Mouse (Mus musculus) cerebellum, adult 11 months (tissue): Measurements from ENCODE around the gene Slc25a47.
A peak's percentile ranks its signal among the peaks of the same experiment; 100 is the strongest.

Experiments used
- DNase-seq: peaks from one replicate; pipeline ENCODE4 v3.0.0; 2022

Gene Slc25a47

DNA sequence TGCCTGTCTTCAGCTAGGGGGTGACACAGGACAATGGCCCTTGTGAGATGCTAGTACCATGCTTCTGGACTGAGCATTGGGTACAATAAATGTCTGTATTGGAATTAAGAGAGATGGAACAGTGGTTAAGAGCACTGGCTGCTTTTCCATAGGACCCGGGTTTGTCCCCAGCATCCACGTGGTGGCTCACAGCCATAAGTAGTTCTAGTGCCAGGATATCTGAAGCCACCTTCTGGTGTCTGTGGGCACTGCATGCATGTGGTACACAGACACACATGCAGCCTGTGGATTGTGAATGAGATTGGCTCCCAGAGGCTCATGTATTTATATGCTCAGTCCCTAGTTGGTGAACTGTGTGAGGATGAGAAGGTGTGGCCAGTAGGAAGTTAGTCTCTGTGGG lies 33.7 kb downstream of the Slc25a47 start:
- DNase-seq, result no peak

DNA sequence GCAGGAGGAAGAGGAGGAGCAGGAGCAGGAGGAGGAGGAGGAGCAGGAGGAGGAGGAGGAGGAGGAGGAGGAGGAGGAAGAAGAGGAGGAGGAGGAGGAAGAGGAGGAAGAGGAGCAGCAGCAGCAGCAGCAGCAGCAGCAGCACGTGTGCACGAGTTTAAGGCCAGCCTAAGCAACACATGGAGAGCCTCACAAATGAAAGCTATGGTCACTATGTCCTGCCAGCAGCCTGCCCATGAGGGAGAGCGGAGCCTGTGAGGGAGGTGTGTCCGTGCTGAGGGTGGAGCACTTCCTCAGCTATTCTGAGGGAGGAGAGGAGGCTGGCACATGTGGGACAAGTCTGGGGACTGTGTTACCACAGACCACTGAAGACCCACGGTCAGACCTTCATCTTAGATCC lies 37.3 kb downstream of the Slc25a47 start:
- no peak for DNase-seq

DNA sequence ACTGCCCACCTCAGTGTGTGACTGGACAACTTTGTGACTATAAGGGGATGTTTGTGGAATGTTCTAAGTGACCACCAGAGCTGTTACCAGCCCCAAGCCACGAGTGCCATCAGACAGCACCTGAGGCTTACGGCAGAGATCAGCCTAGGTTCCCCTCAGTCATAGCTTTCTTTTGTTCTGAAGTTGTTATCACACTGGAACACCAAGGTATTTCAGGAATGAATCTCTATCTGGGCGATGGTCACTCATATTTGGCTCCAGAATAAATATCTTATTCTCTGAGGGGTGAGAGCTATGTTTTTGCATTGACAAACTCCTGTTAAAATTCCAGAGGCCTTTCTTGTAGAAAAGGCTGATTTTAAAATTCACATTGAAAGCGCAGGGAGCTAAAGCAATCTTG lies 43.3 kb downstream of the Slc25a47 start:
- no peak for DNase-seq

DNA sequence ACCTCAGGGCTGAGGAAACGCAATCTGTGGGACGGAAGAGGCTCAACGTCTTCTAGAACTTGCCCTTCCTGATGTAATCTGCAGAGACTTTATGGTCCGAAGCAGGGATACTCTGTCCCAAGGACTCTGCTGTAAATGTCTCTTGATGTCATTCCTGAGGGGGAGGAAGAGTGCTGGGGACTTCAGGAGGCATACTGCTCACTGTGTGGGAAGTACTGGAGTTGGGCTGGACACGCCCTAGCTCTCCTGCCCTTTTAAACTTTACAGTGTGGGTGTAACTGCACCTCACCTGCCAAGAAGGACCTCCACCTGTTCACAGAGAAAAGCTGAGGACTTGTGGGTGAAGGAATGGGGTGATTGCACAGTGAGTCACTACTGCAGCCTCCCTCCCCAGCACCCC lies 44.8 kb downstream of the Slc25a47 start:
- DNase-seq, result no peak

DNA sequence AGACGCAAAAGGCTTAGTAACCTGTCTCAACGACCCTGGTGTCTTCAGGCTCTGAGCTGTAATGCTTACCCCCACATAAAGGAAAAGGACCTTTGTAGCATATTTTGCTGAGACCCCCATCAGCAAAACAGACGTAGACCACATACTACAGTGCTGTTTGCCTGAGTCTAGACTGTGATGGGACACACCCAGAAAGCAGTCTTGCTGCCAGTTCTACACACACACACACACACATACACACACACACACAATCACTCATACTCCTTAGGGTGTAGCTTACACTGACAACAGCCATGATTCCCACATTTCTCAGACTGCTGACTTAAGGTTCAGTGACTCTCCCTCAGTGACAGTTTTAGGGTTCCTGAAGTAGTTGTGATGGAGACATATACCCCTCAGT lies 45.3 kb downstream of the Slc25a47 start:
- DNase-seq, result no peak

DNA sequence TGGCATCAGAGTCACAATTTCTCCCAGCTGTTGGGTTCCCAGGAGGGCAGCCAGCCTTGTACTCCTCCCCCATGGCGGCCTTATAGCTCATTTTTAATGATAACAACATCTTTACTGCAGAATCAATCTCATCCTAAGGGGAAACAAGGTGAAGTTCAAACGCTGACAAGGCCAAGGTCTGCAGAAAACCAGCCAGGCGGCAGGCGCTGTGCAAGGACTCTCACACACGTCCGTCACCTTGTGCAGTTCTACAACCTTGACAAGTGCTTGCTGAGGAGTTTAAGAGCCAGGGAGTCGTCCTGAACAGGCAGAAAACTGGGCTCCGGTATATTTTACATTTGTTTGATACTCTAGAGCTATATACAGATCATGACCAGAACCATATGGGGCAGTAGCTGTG lies 46.9 kb downstream of the Slc25a47 start:
- DNase-seq, result no peak

DNA sequence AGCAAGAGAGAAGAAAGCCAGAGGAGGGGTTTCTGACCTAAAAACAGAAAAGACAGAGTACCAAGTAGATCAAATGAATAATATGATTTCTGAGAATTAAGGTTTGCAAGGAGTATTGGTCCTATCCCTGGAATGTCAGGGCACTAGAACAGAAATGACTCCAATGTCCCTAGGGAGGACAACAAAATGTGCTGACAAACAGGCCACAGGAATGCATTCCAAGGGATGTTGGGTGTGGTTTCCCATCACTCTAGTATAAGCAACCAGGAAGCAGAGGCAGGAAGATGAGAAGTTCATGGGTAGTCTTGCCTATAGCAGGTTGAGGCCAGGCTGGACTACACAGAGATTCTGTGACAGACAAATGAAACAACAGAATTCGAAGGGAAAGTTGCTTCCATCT lies 50.1 kb downstream of the Slc25a47 start:
- no peak for DNase-seq

DNA sequence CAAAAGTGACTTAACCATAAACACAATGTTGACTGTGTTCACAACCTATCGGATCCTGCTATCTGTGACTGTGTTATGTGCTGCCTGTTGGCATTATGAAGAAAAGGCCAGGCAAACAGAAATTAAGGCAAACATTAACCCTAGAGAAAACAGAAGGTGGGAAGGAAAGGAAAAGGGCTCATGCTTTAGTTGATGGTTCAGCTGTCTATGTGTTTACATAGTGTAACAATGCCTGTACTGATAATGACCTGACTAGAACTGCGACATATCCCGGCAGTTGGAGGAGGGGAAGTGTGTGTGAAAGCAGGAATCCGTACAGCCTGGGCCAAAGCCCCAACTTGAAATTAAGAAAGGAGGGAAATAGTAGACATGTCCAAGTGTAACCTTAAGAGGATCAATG lies 51.2 kb downstream of the Slc25a47 start:
- DNase-seq, result no peak

DNA sequence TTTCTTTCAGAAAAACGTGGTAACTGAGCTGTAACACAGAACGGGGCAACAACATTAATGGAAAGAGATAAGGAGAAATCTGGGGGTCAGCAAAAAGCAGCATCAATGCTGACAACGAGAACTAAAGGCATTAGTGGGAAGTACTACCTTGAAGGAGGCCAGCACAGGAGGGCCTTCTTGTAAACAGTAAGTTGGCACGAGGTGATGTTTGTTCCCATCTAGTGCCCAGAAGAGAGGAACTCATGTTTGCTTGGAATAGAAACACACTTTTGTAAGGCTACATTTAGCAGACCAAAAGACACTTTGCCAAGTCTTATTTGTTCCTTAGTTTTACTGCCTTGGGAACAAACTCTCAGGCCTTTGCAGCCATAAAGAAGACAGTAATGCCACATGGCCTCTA lies 52.8 kb downstream of the Slc25a47 start:
- no peak for DNase-seq

DNA sequence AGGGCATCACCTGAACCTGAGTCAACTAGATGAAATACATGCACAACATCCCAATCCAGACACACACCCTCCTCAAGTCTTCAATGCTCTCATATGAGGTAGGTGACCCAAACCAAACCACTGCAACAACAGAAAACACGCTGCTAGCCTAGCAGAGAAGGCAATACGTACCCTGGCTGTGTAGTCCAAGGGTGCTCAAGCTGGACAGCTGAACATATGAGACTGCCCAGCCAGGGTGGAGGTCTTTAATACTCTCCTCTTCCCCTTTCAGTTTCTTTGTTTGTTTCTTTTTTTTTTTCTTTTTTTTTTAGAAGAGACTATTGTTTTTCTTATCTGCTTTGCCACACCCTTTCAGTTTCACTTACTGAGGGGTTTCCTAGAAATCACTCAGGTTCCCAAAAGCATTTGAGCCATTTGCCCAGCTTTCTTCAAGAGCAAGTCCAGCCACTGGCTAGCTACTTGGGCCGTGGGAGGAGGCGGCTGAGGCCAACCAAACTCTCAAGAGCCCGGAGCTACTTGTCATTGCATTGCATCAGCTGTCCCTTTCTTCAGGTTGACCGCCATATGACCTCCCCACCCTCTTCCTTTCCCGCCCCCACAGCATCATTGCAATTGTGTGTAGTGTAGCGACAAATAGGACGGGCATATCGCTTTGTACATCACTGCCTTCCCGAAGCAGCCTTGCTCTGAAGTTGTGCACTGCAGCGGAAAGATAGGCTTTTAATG lies 57.3 kb downstream of the Slc25a47 start, which contains the start of gene Wdr25:
Gene Wdr25, plus strand, starts transcription at position 643 of the 726 bp plus-strand sequence.
- no peak for DNase-seq

DNA sequence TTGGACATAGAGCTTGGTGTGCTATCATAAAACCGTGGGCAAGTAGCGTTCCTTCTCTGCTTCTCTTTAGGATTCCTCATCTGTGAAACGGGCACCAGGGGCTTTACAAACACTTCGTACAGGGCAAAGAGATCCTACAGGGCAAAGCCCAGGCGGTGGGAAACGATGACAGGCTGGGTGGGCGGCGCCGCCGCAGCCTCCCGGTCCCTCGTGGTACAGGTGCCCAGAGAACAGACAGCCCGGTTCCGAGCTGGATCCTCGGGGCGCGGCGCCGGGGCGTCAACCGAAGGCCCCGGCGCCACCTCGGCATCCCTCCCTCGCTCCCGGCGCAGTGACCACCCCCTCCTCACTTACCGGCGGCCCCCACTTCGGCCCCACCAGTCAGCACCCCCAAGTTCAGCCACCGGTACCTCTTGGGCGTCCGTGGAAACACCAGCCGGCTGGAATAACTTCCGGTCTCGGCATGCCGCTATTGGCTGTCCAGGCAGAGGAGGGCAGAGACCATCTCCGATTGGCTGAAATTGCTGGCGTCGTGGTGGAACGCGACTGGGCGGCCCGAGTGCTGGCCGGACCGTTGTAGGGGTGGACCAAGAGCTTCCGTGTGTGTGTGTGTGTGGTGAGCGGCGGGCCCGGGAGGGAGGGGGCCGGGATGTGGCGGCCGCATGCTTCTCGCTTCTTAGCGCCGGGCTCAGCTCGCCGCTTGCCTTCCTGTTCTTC lies 58.0 kb downstream of the Slc25a47 start, which contains the start of gene Wars:
Gene Wars, minus strand, starts transcription at position 460 of the 717 bp plus-strand sequence.
- peak; percentile 94 for DNase-seq

DNA sequence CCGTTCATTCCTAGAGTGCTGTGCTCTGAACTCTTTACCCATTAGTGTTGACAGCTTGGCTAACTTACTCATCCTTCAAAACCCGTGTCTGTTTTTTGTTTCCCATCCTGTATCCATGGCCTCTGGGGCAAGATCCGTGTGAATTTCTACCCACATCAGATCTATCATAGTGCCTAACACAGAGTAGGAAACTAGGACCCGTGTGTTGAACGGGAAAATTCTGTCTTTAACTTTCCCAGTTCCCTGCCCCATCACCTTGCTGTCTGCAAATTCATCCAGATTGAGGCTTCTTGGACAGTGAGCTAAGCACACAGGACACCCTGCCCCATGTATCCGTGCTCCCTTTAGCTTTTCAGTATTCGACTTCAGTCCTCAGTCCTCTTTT lies 58.6 kb downstream of the Slc25a47 start:
- DNase-seq, result no peak

DNA sequence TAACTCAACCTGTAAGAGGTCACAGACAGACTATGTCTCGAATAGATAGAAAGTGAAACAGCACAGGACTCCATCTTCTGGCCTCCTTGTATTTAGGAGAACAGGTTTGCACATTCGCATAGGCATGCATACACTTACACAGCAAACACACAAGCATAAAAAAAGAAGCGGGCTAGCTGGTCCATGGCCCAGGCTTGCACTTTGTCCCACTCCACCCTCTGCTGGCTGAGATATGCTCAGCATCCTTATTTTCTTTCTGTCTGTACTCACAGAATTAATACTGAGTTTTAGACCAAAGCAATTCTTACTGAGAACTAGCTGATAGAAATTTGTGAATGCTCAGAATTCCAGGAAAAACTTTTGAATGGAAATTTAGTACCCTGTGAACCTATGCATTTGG lies 60.2 kb downstream of the Slc25a47 start:
- no peak for DNase-seq

DNA sequence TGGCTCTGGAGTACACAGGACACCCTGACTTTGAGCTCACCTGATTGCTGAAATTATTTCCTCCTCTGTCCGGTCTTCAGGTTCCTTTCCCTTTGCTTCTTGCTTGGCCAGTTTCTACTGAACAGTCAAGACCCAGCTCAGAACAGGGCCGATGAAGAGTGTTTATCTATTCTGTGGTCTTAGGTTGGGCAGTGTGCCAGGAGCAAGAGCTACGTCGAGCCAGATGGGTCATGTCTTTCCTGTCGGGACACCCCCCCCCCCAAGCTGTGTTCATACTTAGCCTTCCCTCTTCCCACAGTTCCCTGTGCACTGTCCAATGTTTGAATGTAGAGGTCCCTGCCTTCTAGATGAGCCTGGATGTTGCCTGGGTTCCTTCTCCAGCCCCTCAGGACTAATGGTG lies 65.5 kb downstream of the Slc25a47 start:
- no peak for DNase-seq

DNA sequence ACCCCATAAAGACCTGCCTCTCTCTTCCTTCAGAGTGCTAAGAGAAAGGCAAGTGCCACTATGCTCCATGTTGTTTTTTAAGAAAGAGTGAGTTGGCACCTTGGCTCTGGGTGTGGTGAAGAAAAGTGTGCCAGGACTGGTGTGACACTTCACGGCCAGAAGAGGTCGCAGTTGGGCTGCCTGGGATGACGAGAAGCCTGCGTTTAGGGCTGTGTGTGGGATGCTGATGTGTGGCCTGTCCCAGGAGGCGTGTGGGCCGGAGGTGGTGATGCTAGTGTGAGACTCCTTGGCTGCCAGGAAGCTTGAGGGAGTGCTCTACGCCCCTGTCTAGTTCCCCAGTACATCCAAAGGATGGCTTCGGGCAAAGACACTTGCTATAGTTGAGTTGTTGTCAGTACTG lies 67.1 kb downstream of the Slc25a47 start:
- DNase-seq, result peak; percentile 38

DNA sequence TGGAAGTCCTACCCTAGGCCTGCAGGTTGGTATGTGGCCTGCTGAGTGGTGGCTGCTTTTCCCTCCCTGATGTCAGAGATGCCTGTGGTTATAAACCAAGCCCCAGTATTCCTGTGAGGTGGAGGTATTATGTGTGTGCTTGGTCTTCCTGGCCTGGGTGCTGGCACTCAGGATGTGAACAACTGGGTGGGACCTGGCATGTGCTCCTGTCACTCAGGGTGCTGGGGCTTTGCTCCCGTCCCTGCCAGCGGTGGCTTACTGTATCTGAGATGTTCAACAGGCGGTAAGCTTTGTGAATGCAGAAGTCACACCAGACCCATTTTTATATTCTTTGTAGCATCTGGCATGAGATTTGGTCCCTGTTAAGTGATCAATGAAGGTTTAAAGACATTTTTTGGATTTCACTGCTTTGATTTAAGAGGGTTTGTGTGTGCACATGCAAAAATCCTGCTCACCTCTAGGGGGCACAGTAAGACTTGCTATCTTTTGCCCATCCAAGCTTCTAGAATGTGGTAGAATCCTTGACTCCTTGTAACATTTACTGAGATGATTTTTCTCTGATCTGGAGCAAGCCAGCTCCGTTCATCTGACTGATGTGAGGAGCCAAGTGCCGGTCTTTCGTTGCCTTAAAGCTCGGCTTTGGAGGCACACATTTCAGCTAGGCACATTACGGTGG lies 67.9 kb downstream of the Slc25a47 start:
- DNase-seq, result peak; percentile 53

DNA sequence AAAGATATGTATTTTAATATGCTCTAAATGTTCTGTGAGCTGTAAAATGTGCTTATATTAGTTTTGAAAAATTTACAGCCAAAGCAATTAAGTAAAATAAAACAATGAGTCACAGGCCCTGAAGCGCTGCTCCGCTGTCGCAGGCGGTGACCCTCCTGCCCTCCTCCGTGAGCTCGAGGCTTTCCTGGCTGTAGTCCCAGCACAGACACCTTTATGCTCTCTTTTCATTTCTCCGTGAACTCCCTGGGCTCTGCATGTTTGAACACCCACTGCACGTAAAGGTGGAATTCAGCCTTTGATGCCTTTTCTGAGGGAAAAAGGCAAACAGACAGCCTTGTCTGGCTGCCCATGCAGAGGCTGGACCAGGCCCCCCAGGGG lies 68.4 kb downstream of the Slc25a47 start:
- no peak for DNase-seq

DNA sequence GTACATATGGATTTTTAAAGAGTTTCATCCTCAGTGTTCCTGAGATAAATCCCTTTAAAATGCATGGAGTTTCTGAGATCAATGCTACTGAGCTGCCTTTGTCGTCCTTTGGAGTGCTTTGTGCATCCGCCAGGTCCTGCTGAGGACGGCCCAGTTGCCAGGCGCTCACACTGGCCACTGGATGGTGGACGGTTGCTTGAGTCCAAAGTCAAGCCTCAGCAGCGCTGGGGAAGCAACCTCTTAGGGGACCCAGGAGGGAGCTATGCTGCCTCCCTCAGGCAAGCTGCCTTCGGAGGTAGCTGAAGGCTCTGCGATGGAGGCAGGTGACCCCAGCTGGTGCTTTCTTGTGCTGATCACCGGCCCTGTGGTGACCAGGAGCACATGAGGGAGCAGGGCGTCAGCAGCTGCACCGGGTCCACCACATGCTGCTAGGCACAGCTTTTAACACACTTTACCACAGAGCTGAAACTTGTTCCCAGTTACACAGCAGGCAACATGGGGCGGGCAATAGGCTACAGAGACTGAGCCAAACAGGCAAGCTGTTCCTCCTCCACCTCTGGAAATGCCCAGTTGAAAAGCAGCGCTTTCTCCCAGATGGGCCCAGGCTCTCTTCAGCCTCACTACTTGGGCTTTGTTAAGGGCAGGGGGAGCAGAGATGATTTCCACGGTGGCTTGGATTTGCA lies 69.9 kb downstream of the Slc25a47 start:
- no peak for DNase-seq

DNA sequence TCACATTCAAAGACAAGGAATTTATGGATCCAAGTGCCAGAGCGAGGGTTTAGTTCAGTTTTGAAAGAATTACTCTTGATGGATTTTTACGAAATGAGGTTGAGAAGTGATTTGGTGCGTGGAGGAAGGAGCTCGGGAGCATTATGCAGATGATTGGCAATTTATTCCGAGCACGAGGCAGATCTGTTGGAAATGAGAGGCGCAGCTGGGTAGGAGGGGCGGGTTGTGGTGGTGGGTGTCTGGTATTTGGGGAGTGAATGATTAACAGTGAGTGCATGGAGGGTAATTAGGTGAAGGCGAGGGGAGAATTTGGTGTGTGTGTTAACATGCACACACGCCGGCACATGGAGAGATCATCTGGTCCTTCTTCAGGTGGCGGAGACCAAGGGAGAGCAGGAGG lies 70.6 kb downstream of the Slc25a47 start:
- DNase-seq, result no peak
